Mouse (Mus musculus): ENCODE measurements around the gene Maob. TPM values are rescaled to one million over a fixed set of nuclear protein-coding genes. Genes with fewer than 3 reads are reported as not detected.

Gene Maob
- total and polyA plus RNA-seq, 3 experiments: not detected

DNA sequence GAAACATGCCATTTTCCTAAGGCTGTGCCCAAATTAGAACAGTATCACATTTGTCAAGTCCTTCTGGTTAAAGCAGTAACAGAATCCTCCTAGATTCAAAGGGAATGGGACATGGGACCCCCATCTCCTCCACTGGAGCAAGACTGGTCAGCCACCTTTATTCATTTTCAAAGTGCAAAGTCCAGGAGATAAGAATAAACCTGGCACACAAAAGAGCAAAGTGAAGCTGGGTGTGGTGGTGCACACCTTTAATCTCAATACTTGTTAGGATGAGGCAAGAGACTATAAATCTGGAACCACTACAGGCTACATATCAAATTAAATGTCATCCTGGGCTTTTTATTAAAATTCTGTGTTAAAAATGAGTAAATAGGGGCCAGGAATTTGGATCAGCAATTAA is 62.4 kb downstream of the Maob start:
- Histone ChIP-seq H3K9ac (ENCODE audit: insufficient read depth, low read depth) (no peak overlapping the region), H3K4me1 (ENCODE audit: control insufficient read depth in 1 of 2, insufficient read depth in 2 of 2) (no peaks in the 10 kb centered on the region), H3K9me3 (replicated peaks; ENCODE audit: low read length) (no peaks in the 10 kb centered on the region), H3K4me2 (ENCODE audit: insufficient read depth, low read depth, poor library complexity, severe bottlenecking) (no peak overlapping the region), H3K27me3 (replicated peaks) (no peaks in the 10 kb centered on the region), H3K36me3 (replicated peaks in 1 of 2; ENCODE audit: control insufficient read depth in 1 of 2, insufficient read depth in 1 of 2, low read length in 1 of 2) (no peaks in the 10 kb centered on the region), H3K27ac (ENCODE audit: insufficient read depth, low read depth) (no peak overlapping the region), H3K4me3 (replicated peaks in 1 of 3; ENCODE audit: low read depth in 2 of 3, low read length in 2 of 3, poor library complexity in 1 of 3) (no peak overlapping the region), H3K79me2 (replicated peaks; ENCODE audit: control insufficient read depth, extremely low read depth, insufficient read depth, poor library complexity, severe bottlenecking) (no peaks in the 10 kb centered on the region)
- in situ Hi-C loops (cut with MboI; ENCODE audit: low pct_ligation_motif_present, low pct_unique_long_range_greater_than_20kb, low sequenced_read_pairs): no loop called here
- no peak for TF ChIP-seq JUND (conservative IDR thresholded peaks at IDR 0.05; ENCODE audit: low read depth, low read length)
- TF ChIP-seq ZMIZ1 (IDR thresholded peaks at IDR 0.05; ENCODE audit: low read depth, low read length): no peak
- TF ChIP-seq CHD2 (IDR thresholded peaks at IDR 0.05; ENCODE audit: low read length): no peak
- no peak for TF ChIP-seq MYC (IDR thresholded peaks at IDR 0.05; ENCODE audit: low read depth, low read length)
- TF ChIP-seq SMC3 (IDR thresholded peaks at IDR 0.05; ENCODE audit: low read depth, low read length): no peak
- no peak for TF ChIP-seq MAFK (IDR thresholded peaks at IDR 0.05; ENCODE audit: insufficient replicate concordance, low read length)
- no peak for TF ChIP-seq HCFC1 (IDR thresholded peaks at IDR 0.05; ENCODE audit: low read depth, low read length)
- no peak for TF ChIP-seq MEF2A (IDR thresholded peaks at IDR 0.05; ENCODE audit: borderline replicate concordance, low read depth, low read length)
- TF ChIP-seq ELF1 (IDR thresholded peaks at IDR 0.05; ENCODE audit: low read depth, low read length): no peak
- dilution Hi-C loops (cut with MboI; ENCODE audit: extremely low pct_ligation_motif_present, extremely low pct_unique_long_range_greater_than_20kb, low sequenced_read_pairs): no loop called here
- no peak for DNase-seq (ENCODE audit: extremely low read depth)

DNA sequence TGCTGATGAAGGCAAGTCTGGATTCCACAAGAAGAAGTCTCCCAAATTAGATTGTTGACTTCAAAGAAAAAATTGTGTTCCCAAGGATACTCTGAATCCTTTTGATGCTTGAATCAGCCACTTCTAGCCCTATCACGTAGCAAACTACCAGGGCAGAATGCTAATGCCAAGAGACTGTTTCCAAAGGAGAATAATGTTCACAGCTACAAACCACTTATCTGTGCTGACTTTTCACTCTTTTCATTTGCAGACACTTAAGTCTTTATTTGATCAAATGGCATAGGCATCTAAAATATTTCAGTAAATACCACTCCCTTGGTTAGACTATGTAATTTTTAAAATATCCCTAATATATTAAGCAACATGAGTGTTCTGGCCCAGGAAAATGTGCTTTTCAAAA is 68.2 kb downstream of the Maob start:
- TF ChIP-seq ETS1 (conservative IDR thresholded peaks at IDR 0.05; ENCODE audit: low read depth, low read length) (no peak), SMC3 (IDR thresholded peaks at IDR 0.05; ENCODE audit: low read depth, low read length) (no peak), USF2 (conservative IDR thresholded peaks at IDR 0.05; ENCODE audit: low read depth, low read length) (no peak)
- no peaks in the 10 kb centered on the region for H3K79me2 ChIP-seq (replicated peaks; ENCODE audit: control insufficient read depth, extremely low read depth, insufficient read depth, poor library complexity, severe bottlenecking)
- H3K4me2 ChIP-seq (ENCODE audit: insufficient read depth, low read depth, poor library complexity, severe bottlenecking): no peak overlapping the region
- dilution Hi-C loops (cut with MboI; ENCODE audit: extremely low pct_ligation_motif_present, extremely low pct_unique_long_range_greater_than_20kb, low sequenced_read_pairs) (no loop called here), in situ Hi-C loops (cut with MboI; ENCODE audit: low pct_ligation_motif_present, low pct_unique_long_range_greater_than_20kb, low sequenced_read_pairs) (no loop called here)
- H3K4me1 ChIP-seq (ENCODE audit: control insufficient read depth in 1 of 2, insufficient read depth in 2 of 2): no peaks in the 10 kb centered on the region
- H3K9ac ChIP-seq (ENCODE audit: insufficient read depth, low read depth): no peak overlapping the region
- H3K36me3 ChIP-seq (replicated peaks in 1 of 2; ENCODE audit: control insufficient read depth in 1 of 2, insufficient read depth in 1 of 2, low read length in 1 of 2): no peaks in the 10 kb centered on the region
- no peak overlapping the region for H3K4me3 ChIP-seq (replicated peaks in 1 of 3; ENCODE audit: low read depth in 2 of 3, low read length in 2 of 3, poor library complexity in 1 of 3)
- no peaks in the 10 kb centered on the region for H3K27me3 ChIP-seq (replicated peaks)
- no peaks in the 10 kb centered on the region for H3K9me3 ChIP-seq (replicated peaks; ENCODE audit: low read length)
- no peak for DNase-seq (ENCODE audit: extremely low read depth)
- no peak overlapping the region for H3K27ac ChIP-seq (ENCODE audit: insufficient read depth, low read depth)

DNA sequence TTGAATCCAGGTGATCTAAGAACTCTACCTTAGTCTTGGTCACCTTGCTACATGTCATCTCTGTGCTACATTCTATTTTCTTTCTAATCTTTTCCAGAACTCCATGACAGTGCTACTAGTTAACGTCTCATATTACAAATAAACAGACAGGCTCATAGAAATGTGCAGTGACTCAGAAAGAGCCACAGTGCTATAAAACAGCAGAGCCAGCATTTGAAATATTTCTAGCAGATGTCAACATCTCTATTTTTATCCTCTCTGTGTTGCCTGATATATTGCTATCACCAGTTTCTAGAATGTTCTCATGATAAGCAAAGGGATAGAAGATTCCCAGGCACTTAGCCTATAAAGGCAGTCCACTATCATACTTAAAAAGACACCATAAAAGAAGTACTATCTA is 103.1 kb downstream of the Maob start:
- no peaks in the 10 kb centered on the region for H3K79me2 ChIP-seq (replicated peaks; ENCODE audit: control insufficient read depth, extremely low read depth, insufficient read depth, poor library complexity, severe bottlenecking)
- in situ Hi-C loops (cut with MboI; ENCODE audit: low pct_ligation_motif_present, low pct_unique_long_range_greater_than_20kb, low sequenced_read_pairs) (no loop called here), dilution Hi-C loops (cut with MboI; ENCODE audit: extremely low pct_ligation_motif_present, extremely low pct_unique_long_range_greater_than_20kb, low sequenced_read_pairs) (no loop called here)
- H3K4me1 ChIP-seq (ENCODE audit: control insufficient read depth in 1 of 2, insufficient read depth in 2 of 2): no peaks in the 10 kb centered on the region
- no peak for DNase-seq (ENCODE audit: extremely low read depth)
- no peak overlapping the region for H3K9ac ChIP-seq (ENCODE audit: insufficient read depth, low read depth)
- no peak overlapping the region for H3K4me2 ChIP-seq (ENCODE audit: insufficient read depth, low read depth, poor library complexity, severe bottlenecking)
- H3K27ac ChIP-seq (ENCODE audit: insufficient read depth, low read depth): no peak overlapping the region
- H3K9me3 ChIP-seq (replicated peaks; ENCODE audit: low read length): no peaks in the 10 kb centered on the region
- no peak overlapping the region for H3K4me3 ChIP-seq (replicated peaks in 1 of 3; ENCODE audit: low read depth in 2 of 3, low read length in 2 of 3, poor library complexity in 1 of 3)
- H3K27me3 ChIP-seq (replicated peaks): no peaks in the 10 kb centered on the region
- no peaks in the 10 kb centered on the region for H3K36me3 ChIP-seq (replicated peaks in 1 of 2; ENCODE audit: control insufficient read depth in 1 of 2, insufficient read depth in 1 of 2, low read length in 1 of 2)
- TF ChIP-seq TBP (conservative IDR thresholded peaks at IDR 0.05; ENCODE audit: low read depth, low read length) (no peak), UBTF (IDR thresholded peaks at IDR 0.05; ENCODE audit: low read depth, low read length) (no peak), EP300 (IDR thresholded peaks at IDR 0.05; ENCODE audit: low read length) (no peak)

All from CH12.LX (cell line).